Mouse (Mus musculus): Measurements from ENCODE around the gene Engase.

Gene Engase

GRCm38 (mm10) chr11:118476396-118477373, at the start of gene Engase:
Engase (plus strand) TSS chr11:118476829.
- peak; percentile 87 to 89 for DNase-seq

GRCm38 (mm10) chr11:118427266-118427779, 49.3 kb upstream of the Engase start:
- no peak for DNase-seq

GRCm38 (mm10) chr11:118427986-118428385, 48.6 kb upstream of the Engase start, which contains the start of gene C1qtnf1:
C1qtnf1 (plus strand) TSS chr11:118428203.
- DNase-seq, result no peak

- DNase-seq, result peak in 1 of 2 experiments; percentile 18
These were observed 48.2 kb upstream of the Engase start for GRCm38 (mm10) chr11:118428460-118428868.

- DNase-seq, result no peak
These were observed 47.5 kb upstream of the Engase start for GRCm38 (mm10) chr11:118428944-118429709.

GRCm38 (mm10) chr11:118430291-118430885, 46.2 kb upstream of the Engase start:
- no peak for DNase-seq

- no peak for DNase-seq
These were observed 45.3 kb upstream of the Engase start for GRCm38 (mm10) chr11:118431100-118431948.

- DNase-seq, result no peak
These were observed 43.2 kb upstream of the Engase start for GRCm38 (mm10) chr11:118433398-118433868.

- no peak for DNase-seq
These were observed 42.5 kb upstream of the Engase start for GRCm38 (mm10) chr11:118434093-118434492.

GRCm38 (mm10) chr11:118436471-118436935, 40.1 kb upstream of the Engase start:
- DNase-seq, result no peak

GRCm38 (mm10) chr11:118438665-118439414, 37.8 kb upstream of the Engase start:
- DNase-seq, result no peak

GRCm38 (mm10) chr11:118442691-118443090, 33.9 kb upstream of the Engase start:
- DNase-seq, result no peak

- peak; percentile 76 for DNase-seq
These were observed 33.2 kb upstream of the Engase start for GRCm38 (mm10) chr11:118443201-118443970.

GRCm38 (mm10) chr11:118445843-118446242, 30.8 kb upstream of the Engase start:
- peak; percentile 74 for DNase-seq

GRCm38 (mm10) chr11:118447346-118447745, 29.3 kb upstream of the Engase start:
- DNase-seq, result no peak

- no peak for DNase-seq
These were observed 28.2 kb upstream of the Engase start for GRCm38 (mm10) chr11:118448385-118448784.

GRCm38 (mm10) chr11:118451211-118451610, 25.4 kb upstream of the Engase start:
- DNase-seq, result no peak

- DNase-seq, result no peak
These were observed 23.7 kb upstream of the Engase start for GRCm38 (mm10) chr11:118452955-118453354.

GRCm38 (mm10) chr11:118453886-118454671, 22.6 kb upstream of the Engase start:
- DNase-seq, result no peak
